Mouse (Mus musculus): Measurements from ENCODE around the gene Fam131c.
A peak's percentile ranks its signal among the peaks of the same experiment; 100 is the strongest.

Fam131c gene

GRCm38 (mm10) chr4:141360846-141361245 is 7.2 kb upstream of the Fam131c start:
- DNase-seq: no peak

GRCm38 (mm10) chr4:141362937-141363548 is 5.0 kb upstream of the Fam131c start:
- DNase-seq: peak; percentile 89

- no peak for DNase-seq
These were observed 2.9 kb upstream of the Fam131c start for GRCm38 (mm10) chr4:141365126-141365525.

- no peak for DNase-seq
These were observed 2.1 kb upstream of the Fam131c start for GRCm38 (mm10) chr4:141365876-141366275.

GRCm38 (mm10) chr4:141372426-141372825 is 4.4 kb downstream of the Fam131c start:
- DNase-seq: no peak

GRCm38 (mm10) chr4:141379674-141380073 is 11.7 kb downstream of the Fam131c start:
- DNase-seq: no peak

GRCm38 (mm10) chr4:141382406-141382805 is 14.4 kb downstream of the Fam131c start:
- DNase-seq: no peak

GRCm38 (mm10) chr4:141385275-141385674 is 17.3 kb downstream of the Fam131c start:
- DNase-seq: peak; percentile 60

- DNase-seq: no peak
These were observed 18.1 kb downstream of the Fam131c start for GRCm38 (mm10) chr4:141386150-141386549.

GRCm38 (mm10) chr4:141387093-141387784 is 19.2 kb downstream of the Fam131c start:
- DNase-seq: peak; percentile 88

GRCm38 (mm10) chr4:141387933-141388332 is 19.9 kb downstream of the Fam131c start:
- DNase-seq: no peak

- no peak for DNase-seq
These were observed 21.5 kb downstream of the Fam131c start for GRCm38 (mm10) chr4:141389366-141390150.

GRCm38 (mm10) chr4:141391293-141391692 is 23.3 kb downstream of the Fam131c start:
- no peak for DNase-seq

- DNase-seq: no peak
These were observed 26.7 kb downstream of the Fam131c start for GRCm38 (mm10) chr4:141394751-141395150.

- DNase-seq: no peak
These were observed 29.8 kb downstream of the Fam131c start for GRCm38 (mm10) chr4:141397861-141398260.

- DNase-seq: peak; percentile 61
These were observed 30.5 kb downstream of the Fam131c start, which contains the start of gene Clcnka for GRCm38 (mm10) chr4:141398545-141398944. Clcnka (minus strand) TSS chr4:141398724.

- peak; percentile 60 for DNase-seq
These were observed 32.2 kb downstream of the Fam131c start for GRCm38 (mm10) chr4:141400171-141400570.

GRCm38 (mm10) chr4:141404518-141405313 is 36.7 kb downstream of the Fam131c start:
- DNase-seq: peak; percentile 91

- DNase-seq: no peak
These were observed 37.2 kb downstream of the Fam131c start for GRCm38 (mm10) chr4:141405314-141405622.

- peak; percentile 56 for DNase-seq
These were observed 38.7 kb downstream of the Fam131c start for GRCm38 (mm10) chr4:141406516-141407299.

- no peak for DNase-seq
These were observed 40.6 kb downstream of the Fam131c start for GRCm38 (mm10) chr4:141408577-141408976.

- no peak for DNase-seq
These were observed 43.5 kb downstream of the Fam131c start for GRCm38 (mm10) chr4:141411430-141411992.

All from kidney, adult 18-20 months (tissue).